Mouse (Mus musculus) liver, embryonic 11.5 days (tissue): Measurements from ENCODE around the gene Zfyve19. TPM values are rescaled to one million over a fixed set of nuclear protein-coding genes. Genes with fewer than 3 reads are reported as not detected.

Experiments used
- ATAC-seq: fragments of 200-750 bp; cut with Nextera tagmentation; replicated peaks from 2 replicates; pipeline ENCODE4 v1.8.0; 2017; ENCODE audit warnings: moderate number of reproducible peaks, mild to moderate bottlenecking, moderate TSS enrichment, moderate library complexity; ENCODE audit not compliant: low FRiP score
- DNase-seq: peaks from one replicate; pipeline ENCODE4 v3.0.0-alpha.2; 2017; ENCODE audit warnings: low spot score
- H3K27ac ChIP-seq: fragments of 300-500 bp; sonication (generic); 2 replicates; pipeline ENCODE4 v1.5.1; 2014; ENCODE audit warnings: mild to moderate bottlenecking, low read depth, low read length, control low read depth
- H3K27me3 ChIP-seq: fragments of 300-500 bp; sonication (generic); replicated peaks from 2 replicates; pipeline ENCODE4 v1.6.1; 2014; ENCODE audit warnings: low read length, mixed read lengths; ENCODE audit not compliant: control insufficient read depth, insufficient read depth
- H3K36me3 ChIP-seq: fragments of 300-500 bp; sonication (generic); 2 replicates; pipeline ENCODE4 v1.6.1; 2014; ENCODE audit warnings: mild to moderate bottlenecking, low read length, moderate library complexity, mixed read lengths; ENCODE audit not compliant: control insufficient read depth, insufficient read depth
- H3K4me1 ChIP-seq: fragments of 300-500 bp; sonication (generic); replicated peaks from 2 replicates; pipeline ENCODE4 v1.6.1; 2014; ENCODE audit warnings: low read length, mixed read lengths; ENCODE audit not compliant: control insufficient read depth, insufficient read depth
- H3K4me2 ChIP-seq: fragments of 300-500 bp; sonication (generic); 2 replicates; pipeline ENCODE4 v1.6.1; 2014; ENCODE audit warnings: mild to moderate bottlenecking, control low read depth, moderate library complexity
- H3K4me3 ChIP-seq: fragments of 300-500 bp; sonication (generic); 2 replicates; pipeline ENCODE4 v1.5.1; 2014; ENCODE audit warnings: low read depth, low read length, control low read depth
- H3K9ac ChIP-seq: fragments of 300-500 bp; sonication (generic); 2 replicates; pipeline ENCODE4 v1.6.1; 2014; ENCODE audit warnings: low read depth, low read length, control low read depth
- H3K9me3 ChIP-seq: fragments of 300-500 bp; sonication (generic); 2 replicates; pipeline ENCODE4 v1.6.1; 2016; ENCODE audit warnings: low read length, inconsistent platforms, mixed read lengths; ENCODE audit not compliant: control insufficient read depth
- WGBS: fragments of 180-500 bp; shearing (Covaris S2); extraction: QIAGEN DNeasy Blood & Tissue Kit; methylation state at CpG from one replicate; pipeline ENCODE4 v1.1.7; 2014; 5-methylcytosine and 5-hydroxymethylcytosine counted together
- polyA plus RNA-seq: library from polyadenylated mRNA; unstranded; fragments of >200 nt; fragmentation: Nextera tagmentation; extraction: Ambion mirVana; gene quantifications from 2 replicates; pipeline ENCODE4 v1.2.1, GENCODE M21; 2014

Gene Zfyve19
- polyA plus RNA-seq, 1 experiment from 2014 or later: 48.5 TPM

GRCm38 (mm10) chr2:119182914-119183313 is 25.5 kb upstream of the Zfyve19 start:
- H3K27me3 ChIP-seq: no peaks in the 10 kb centered on the region
- 76% methylated on average over 7 of the region's 7 CpGs for WGBS
- DNase-seq (no peak), ATAC-seq (no peak)
- H3K9ac ChIP-seq: no peak overlapping the region
- H3K4me1 ChIP-seq: no peaks in the 10 kb centered on the region
- H3K36me3 ChIP-seq: 0 out of 2 replicates have a peak, but pooled peaks cover 7% of the 10 kb centered on the region
- no peak overlapping the region for H3K4me3 ChIP-seq
- H3K9me3 ChIP-seq: no peaks in the 10 kb centered on the region
- H3K27ac ChIP-seq: no peak overlapping the region
- H3K4me2 ChIP-seq: no peak overlapping the region

GRCm38 (mm10) chr2:119189029-119189710 is 19.2 kb upstream of the Zfyve19 start:
- Histone ChIP-seq H3K27ac (no peak overlapping the region), H3K9ac (peak overlapping the region; percentile 20; the same call in 1 of the 2 replicates), H3K36me3 (no peaks in the 10 kb centered on the region), H3K4me2 (peak overlapping the region; percentile 79), H3K27me3 (no peaks in the 10 kb centered on the region), H3K4me1 (peaks cover 3% of the 10 kb centered on the region), H3K4me3 (peak overlapping the region; percentile 42), H3K9me3 (no peaks in the 10 kb centered on the region)
- 7% methylated on average over 15 of the region's 15 CpGs for WGBS
- peak; percentile 86 for DNase-seq
- ATAC-seq: peak; percentile 83

- Histone ChIP-seq H3K4me3 (no peak overlapping the region), H3K36me3 (no peaks in the 10 kb centered on the region), H3K4me2 (no peak overlapping the region), H3K9me3 (no peaks in the 10 kb centered on the region), H3K9ac (no peak overlapping the region), H3K27me3 (no peaks in the 10 kb centered on the region), H3K27ac (no peak overlapping the region), H3K4me1 (peaks cover 3% of the 10 kb centered on the region)
- ATAC-seq: no peak
- WGBS: 80% methylated on average over 5 of the region's 5 CpGs
- no peak for DNase-seq
These were observed 17.4 kb upstream of the Zfyve19 start for GRCm38 (mm10) chr2:119190969-119191368.

GRCm38 (mm10) chr2:119194140-119194539 is 14.3 kb upstream of the Zfyve19 start:
- Histone ChIP-seq H3K4me2 (no peak overlapping the region), H3K27ac (no peak overlapping the region), H3K4me3 (no peak overlapping the region), H3K27me3 (no peaks in the 10 kb centered on the region), H3K36me3 (no peaks in the 10 kb centered on the region), H3K9ac (no peak overlapping the region), H3K4me1 (peaks cover 8% of the 10 kb centered on the region), H3K9me3 (no peaks in the 10 kb centered on the region)
- ATAC-seq (no peak), DNase-seq (no peak)
- WGBS: 80% methylated on average over 5 of the region's 5 CpGs

GRCm38 (mm10) chr2:119196316-119197108 is 11.9 kb upstream of the Zfyve19 start:
- Histone ChIP-seq H3K36me3 (no peaks in the 10 kb centered on the region), H3K9me3 (no peaks in the 10 kb centered on the region), H3K9ac (no peak overlapping the region), H3K27me3 (no peaks in the 10 kb centered on the region), H3K4me3 (no peak overlapping the region), H3K4me1 (peaks cover 6% of the 10 kb centered on the region; the same call in 1 of the 2 replicates), H3K27ac (no peak overlapping the region), H3K4me2 (no peak overlapping the region)
- 46% methylated on average over 4 of the region's 4 CpGs for WGBS
- no peak for DNase-seq
- no peak for ATAC-seq

- Histone ChIP-seq H3K4me3 (no peak overlapping the region), H3K27ac (no peak overlapping the region; the same call in 1 of the 2 replicates), H3K9ac (no peak overlapping the region), H3K9me3 (no peaks in the 10 kb centered on the region), H3K4me1 (peaks cover 6% of the 10 kb centered on the region; the same call in 1 of the 2 replicates), H3K27me3 (no peaks in the 10 kb centered on the region), H3K4me2 (no peak overlapping the region), H3K36me3 (no peaks in the 10 kb centered on the region)
- ATAC-seq (no peak), DNase-seq (no peak)
- WGBS: 73% methylated on average over 1 of the region's 1 CpGs
These were observed 10.9 kb upstream of the Zfyve19 start for GRCm38 (mm10) chr2:119197493-119197892.

GRCm38 (mm10) chr2:119198049-119198448 is 10.4 kb upstream of the Zfyve19 start:
- 46% methylated on average over 1 of the region's 1 CpGs for WGBS
- Histone ChIP-seq H3K4me1 (peaks cover 6% of the 10 kb centered on the region; the same call in 1 of the 2 replicates), H3K27me3 (no peaks in the 10 kb centered on the region), H3K9me3 (no peaks in the 10 kb centered on the region), H3K4me2 (no peak overlapping the region), H3K27ac (no peak overlapping the region), H3K36me3 (no peaks in the 10 kb centered on the region), H3K4me3 (no peak overlapping the region), H3K9ac (no peak overlapping the region)
- no peak for ATAC-seq
- no peak for DNase-seq

- Histone ChIP-seq H3K27ac (no peak overlapping the region), H3K9ac (no peak overlapping the region), H3K9me3 (no peaks in the 10 kb centered on the region), H3K27me3 (no peaks in the 10 kb centered on the region), H3K36me3 (no peaks in the 10 kb centered on the region), H3K4me2 (no peak overlapping the region), H3K4me1 (peaks cover 6% of the 10 kb centered on the region; the same call in 1 of the 2 replicates), H3K4me3 (no peak overlapping the region)
- no peak for ATAC-seq
- DNase-seq: no peak
- WGBS: 82% methylated on average over 3 of the region's 3 CpGs
These were observed 9.5 kb upstream of the Zfyve19 start for GRCm38 (mm10) chr2:119198934-119199333.
